ENCODE assay signal across 10 mouse cellular contexts in the genomic region with DNA sequence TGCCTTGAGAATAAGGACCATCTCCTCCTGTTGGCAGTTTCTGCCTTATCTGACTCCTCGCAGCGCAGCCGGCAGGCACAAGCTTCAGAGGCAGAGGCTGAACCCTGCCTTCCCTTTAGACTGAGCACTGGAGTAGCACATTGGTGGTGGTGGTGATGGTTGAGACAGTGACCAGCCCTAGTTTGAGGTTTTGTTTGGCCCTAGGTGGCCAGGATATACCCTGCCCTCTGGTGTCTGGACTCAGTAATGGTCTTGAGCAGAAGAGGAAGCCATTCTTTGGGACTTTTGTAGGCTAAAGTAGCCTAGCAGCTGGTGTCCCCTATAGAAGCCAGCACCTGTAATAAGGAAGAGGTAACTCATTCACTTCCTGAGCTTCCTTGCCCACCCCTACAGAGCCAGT. TPM values are rescaled to one million over a fixed set of nuclear protein-coding genes. Genes with fewer than 3 reads are reported as not detected.
A peak's percentile ranks its signal among the peaks of the same experiment; 100 is the strongest.
DNase-seq lines count a peak whose midpoint lies in the region; ATAC-seq and TF ChIP-seq lines count a peak whose summit lies in the region.
"Had no signal": no experiment of that assay in that cellular context is flagged by ENCODE, and none has a peak within 500 bp of the region (broad histone marks: within the 10 kb centered on the region; RNA-seq: fewer than 3 reads in every experiment).

No protein-coding gene starts in this region.

- no peak overlapping the region for H3K27ac ChIP-seq in layer of hippocampus, adult 2 months
- H3K27ac ChIP-seq: macrophage had no signal

- peak; percentile 19 for DNase-seq in adrenal gland, postnatal 10 days
- no peak for DNase-seq in adrenal gland, postnatal 36 days
- DNase-seq in layer of hippocampus, adult 2 months (ENCODE audit: low spot score in 2 of 2) = no peak
- DNase-seq in layer of hippocampus, adult 11-12 months (ENCODE audit: low spot score) = no peak
- DNase-seq in retina, embryonic 14.5 days (ENCODE audit: low spot score) = peak; percentile 25
- no peak for DNase-seq in frontal cortex, adult 2 months (ENCODE audit: extremely low spot score in 1 of 2, low spot score in 1 of 2)
- DNase-seq in urinary bladder, postnatal 10 days (ENCODE audit: low spot score) = no peak
- DNase-seq: thymus, adult 18-20 months had no signal

- H3K4me3 ChIP-seq in layer of hippocampus, adult 2 months = no peak overlapping the region

- peak; percentile 52 for TF ChIP-seq CTCF in layer of hippocampus, adult 2 months (conservative IDR thresholded peaks at IDR 0.05)

- peak; percentile 32; a peak in 1 of 4 replicates for ATAC-seq in hematopoietic stem cell, adult 5-6 weeks (replicated peaks in 1 of 2; ENCODE audit: insufficient read depth in 1 of 2, low FRiP score in 2 of 2, low TSS enrichment in 1 of 2, low read depth in 1 of 2, poor library complexity in 2 of 2, severe bottlenecking in 2 of 2)

RNA-seq across cellular contexts. Expression of a gene that starts 23.7 kb away (rescaled TPM):
- total RNA-seq in adrenal gland, postnatal 10 days (2021) = 10 to 100 TPM; 18.3 to 19.9 TPM
- 10 to 100 TPM; 22.4 to 25.9 TPM for total RNA-seq in adrenal gland, postnatal 36 days (2021)
- 10 to 100 TPM; 32.4 to 40.1 TPM for total RNA-seq in layer of hippocampus, adult 2 months (2021)
- 8.2 and 11.5 TPM in 2 replicates for total RNA-seq in hematopoietic stem cell, adult 5-6 weeks (2017)
- polyA plus RNA-seq in frontal cortex, adult 2 months (2012; rRNA removed) = 20.1 and 20.8 TPM in 2 replicates

Comparison
In these comparisons a context has a peak if more than half of its experiments do, and no peak if none do; other contexts are left out.
1. DNase-seq: peak in adrenal gland, postnatal 10 days (single experiment) and retina, embryonic 14.5 days (single experiment); none in adrenal gland, postnatal 36 days (0 of 2), layer of hippocampus, adult 2 months (0 of 2), layer of hippocampus, adult 11-12 months (single experiment), frontal cortex, adult 2 months (0 of 2) and urinary bladder, postnatal 10 days (single experiment).